Mouse (Mus musculus) mouse embryonic stem cell (cell line): ENCODE data around the gene Mypn.

Experiments
- in situ Hi-C, 2 experiments: fragments of 300-500 bp; cut with MboI; formaldehyde crosslinking; loops; 1 replicate in 1 of 2; 3 replicates in 1 of 2; pipeline ENCODE4 v1.14.3; 2019 to 2020; ENCODE audit warnings: low sequenced_read_pairs in 2 of 2, low pct_unique_long_range_greater_than_20kb in 1 of 2, mixed read lengths in 1 of 2; ENCODE audit not compliant: unreplicated experiment in 1 of 2

Gene Mypn

DNA sequence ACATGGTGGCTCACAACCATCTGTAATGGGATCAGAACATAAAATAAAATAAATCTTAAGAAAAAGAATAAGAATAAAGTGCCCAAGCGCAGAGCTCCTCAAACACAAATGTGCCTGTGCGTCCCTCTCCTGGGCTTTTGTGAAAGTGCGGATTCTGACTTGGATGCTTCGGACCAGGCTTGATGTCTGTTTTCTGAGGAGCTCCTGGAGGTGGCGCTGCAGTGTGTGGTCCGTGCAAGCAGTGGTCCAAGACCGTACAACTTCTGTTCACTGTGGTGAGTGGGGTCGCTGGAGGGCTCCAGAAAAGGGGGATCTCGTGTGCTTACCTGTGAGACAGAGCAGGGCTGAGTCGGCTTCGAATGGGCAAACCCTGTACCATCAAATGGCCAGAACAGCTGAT, 78.4 kb downstream of the Mypn start:
- in situ Hi-C loops = no loop called here

- in situ Hi-C loops = no loop called here
These were observed 79.7 kb downstream of the Mypn start for GRCm38 (mm10) chr10:63124016-63124415.

- in situ Hi-C loops = no loop called here
These were observed 80.6 kb downstream of the Mypn start for GRCm38 (mm10) chr10:63123141-63123540.

DNA sequence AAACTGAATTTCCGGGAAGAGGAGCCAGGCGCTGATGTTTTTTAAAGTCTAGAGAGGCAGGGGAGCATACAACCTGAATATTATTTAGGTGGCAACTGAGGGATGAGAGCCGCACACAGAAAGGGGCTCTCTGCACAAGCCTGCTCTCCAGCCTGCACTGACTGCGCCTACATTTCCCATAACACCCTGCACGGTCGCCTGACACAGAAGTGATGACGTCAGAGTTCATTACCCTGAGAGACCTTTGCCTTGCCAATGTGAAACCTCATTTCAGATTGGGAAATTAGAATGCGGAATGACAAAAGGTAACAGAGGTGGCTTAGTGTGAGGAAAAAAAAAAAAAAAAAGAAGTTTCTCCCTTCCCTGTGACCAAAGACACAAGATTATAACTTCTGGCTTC, 81.2 kb downstream of the Mypn start:
- in situ Hi-C loops = no loop called here

DNA sequence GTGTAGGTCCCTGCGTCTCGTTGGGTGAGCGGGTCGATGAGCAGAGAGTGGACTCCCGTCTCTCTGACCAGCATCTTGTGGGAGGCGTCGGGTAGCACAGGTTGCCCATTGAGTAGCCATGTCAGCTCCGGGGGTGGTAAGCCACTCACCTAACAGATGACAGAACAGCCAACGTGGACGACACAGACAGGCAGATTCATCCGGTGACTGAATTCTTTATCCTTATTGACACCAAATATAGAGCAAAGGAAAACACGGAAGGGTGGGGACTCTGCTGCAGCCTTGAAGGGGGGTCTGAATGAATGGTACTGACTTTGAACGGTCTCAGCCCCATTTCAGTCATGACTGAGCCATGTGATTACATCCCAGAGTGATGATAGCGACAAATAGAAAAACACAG, 81.8 kb downstream of the Mypn start:
- in situ Hi-C loops = no loop called here

- in situ Hi-C loops = no loop called here
These were observed 83.8 kb downstream of the Mypn start for GRCm38 (mm10) chr10:63119916-63120315.

DNA sequence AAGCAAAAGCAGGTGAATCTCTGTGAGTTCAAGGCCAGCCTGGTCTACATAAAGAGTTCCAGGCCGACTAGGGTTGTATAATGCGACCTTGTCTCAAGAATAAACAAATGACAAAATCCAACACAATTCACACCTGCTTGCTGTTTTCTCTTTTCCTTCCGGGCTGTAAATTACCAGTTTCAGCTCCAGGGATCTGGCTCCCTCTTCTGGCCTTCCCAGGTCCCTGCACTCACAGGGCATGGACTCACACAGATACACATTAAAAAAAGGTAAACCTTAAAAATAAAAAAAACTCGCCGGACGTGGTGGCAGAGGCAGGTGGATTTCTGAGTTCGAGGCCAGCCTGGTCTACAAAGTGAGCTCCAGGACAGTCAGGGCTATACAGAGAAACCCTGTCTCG, 86.2 kb downstream of the Mypn start:
- in situ Hi-C loops = no loop called here

- in situ Hi-C loops = no loop called here
These were observed 87.4 kb downstream of the Mypn start for GRCm38 (mm10) chr10:63116376-63116775.

DNA sequence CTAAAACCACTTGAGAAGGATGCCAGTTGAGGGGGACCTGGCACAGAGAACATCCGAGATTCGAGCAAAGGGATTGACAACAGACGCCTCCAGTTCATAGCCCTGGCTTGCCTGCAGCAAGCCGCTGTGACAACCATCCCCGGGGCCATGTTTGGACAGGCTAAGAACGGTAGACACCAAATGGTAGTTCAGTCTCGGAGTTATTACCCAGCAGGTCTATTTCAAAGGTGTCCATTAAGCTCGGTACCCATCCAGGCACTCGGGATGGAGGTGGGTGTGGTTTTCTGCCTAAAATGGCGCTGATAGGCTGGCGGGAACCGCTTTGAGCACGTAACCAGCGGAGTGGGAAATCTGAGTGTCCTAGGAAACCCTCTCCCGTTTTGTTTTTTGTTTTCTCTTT, 87.9 kb downstream of the Mypn start:
- in situ Hi-C loops = no loop called here

GRCm38 (mm10) chr10:63113716-63114360, 89.9 kb downstream of the Mypn start:
- in situ Hi-C loops = no loop called here

DNA sequence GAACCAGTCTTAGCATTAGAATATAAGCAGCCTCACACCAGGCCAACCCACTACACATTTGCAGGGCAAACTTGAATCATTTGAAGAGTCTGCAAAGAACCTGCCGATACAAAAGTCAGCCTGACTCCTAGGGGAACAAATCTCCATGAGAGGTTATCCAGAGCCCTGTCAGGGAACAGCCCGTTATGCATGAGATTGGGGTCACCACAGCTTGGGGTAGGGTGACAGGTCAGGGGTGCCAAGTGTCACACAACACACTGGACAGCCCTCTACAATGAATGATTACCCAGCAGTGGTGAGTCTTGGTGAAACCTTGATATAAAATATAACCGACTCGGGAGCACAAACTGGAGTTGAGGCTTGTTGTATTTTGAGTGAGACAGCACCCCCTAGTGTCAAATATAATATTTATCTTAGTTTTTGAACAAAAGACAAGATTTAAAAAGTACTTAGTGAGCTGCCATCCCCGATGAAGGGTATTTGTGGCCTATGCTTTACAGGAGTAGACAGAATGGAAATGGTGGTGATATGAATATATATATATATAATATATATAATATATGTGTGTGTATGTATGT, 90.6 kb downstream of the Mypn start:
- in situ Hi-C loops = no loop called here

- in situ Hi-C loops = no loop called here
These were observed 103.1 kb downstream of the Mypn start for GRCm38 (mm10) chr10:63100657-63101056.

DNA sequence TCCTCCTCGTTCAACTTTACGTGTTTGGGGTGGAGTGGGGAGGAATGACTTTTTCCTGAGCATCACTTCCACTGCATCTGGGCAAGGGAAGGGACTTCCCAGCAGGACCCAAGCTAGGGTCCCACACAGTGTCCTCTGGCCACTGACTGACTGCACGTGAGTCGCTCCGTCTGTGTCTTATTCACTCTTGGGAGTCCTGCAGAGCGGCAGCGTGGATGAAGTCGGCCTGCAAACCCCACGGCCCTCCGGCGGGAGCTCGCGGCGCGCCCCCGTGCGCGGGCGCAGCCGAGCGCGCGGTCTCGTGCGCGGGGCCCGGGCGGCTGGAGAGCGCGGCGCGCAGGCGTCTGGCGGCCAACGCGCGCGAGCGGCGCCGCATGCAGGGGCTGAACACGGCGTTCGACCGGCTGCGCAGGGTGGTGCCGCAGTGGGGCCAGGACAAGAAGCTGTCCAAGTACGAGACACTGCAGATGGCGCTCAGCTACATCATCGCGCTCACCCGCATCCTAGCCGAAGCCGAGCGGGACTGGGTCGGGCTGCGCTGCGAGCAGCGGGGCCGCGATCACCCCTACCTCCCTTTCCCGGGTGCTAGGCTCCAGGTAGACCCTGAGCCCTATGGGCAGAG, 103.7 kb downstream of the Mypn start:
- in situ Hi-C loops = no loop called here

DNA sequence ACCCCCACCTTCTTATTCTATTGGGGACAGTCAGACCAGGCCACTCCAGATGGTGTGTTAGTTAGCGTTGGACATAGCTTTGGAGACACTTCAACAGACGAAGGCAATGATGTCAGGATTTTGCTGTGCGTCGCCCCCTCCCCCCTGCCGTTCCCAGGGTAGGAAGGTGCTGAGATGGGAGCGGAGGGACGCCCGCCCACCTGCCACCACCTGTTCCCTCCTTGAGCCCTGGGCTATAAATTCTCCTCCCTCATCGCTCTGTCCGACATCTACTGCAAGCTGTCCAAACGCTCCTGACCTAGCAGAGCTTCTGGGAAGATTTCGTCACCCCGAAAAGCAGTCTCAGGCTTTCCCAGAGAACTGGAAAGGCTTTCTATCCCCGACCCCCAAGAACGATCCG, 104.2 kb downstream of the Mypn start, which contains the start of gene Atoh7:
TSS of gene Atoh7 (plus strand) at position 131 of the 400 bp plus-strand sequence.
- in situ Hi-C loops = no loop called here

DNA sequence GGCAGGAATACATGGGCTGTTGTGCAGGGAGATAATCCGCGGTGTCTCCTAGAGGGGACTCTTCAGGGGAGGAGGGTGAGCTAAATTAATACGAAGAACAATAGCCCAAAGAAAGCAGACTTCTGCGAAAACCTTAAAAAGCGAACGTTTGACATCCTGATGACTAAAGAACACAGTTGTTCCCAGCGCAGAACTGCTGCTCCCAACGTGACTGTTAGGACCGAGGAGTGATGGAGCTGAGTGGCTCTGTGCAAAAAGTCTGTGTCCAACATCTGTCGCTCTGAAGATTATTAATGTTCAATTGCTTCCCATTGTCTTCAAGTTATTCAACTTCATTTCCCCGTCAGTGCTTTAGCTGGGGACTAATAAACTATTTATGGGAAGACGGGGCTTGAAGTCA, 105.6 kb downstream of the Mypn start:
- in situ Hi-C loops = no loop called here

DNA sequence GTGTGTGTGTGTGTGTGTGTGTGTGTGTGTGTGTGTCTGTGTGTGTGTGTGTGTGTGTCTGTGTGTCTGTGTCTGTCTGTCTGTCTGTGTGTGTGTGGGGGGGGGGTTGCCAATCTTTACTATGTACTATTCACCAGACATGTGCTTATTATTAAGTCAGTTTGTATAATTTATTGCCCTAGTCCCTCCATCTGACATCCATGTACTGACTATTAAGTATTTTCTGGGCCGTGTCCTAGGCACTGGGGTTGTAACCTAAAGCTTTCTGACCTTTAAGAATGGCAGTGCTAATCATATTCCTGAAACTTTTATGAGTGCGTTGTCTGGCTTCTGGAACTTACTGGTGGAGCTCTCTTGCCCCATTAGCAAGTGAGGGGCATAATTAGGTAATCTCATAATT, 107.0 kb downstream of the Mypn start:
- in situ Hi-C loops = no loop called here

- in situ Hi-C loops = no loop called here
These were observed 110.9 kb downstream of the Mypn start for GRCm38 (mm10) chr10:63092616-63093550.

- in situ Hi-C loops = no loop called here
These were observed 111.8 kb downstream of the Mypn start for GRCm38 (mm10) chr10:63091915-63092314.
